9 mouse cellular contexts compared by ENCODE assay signal in genomic region chr17:67698301-67698700, GRCm38 (mm10). TPM values are rescaled to one million over a fixed set of nuclear protein-coding genes. Genes with fewer than 3 reads are reported as not detected.
DNase-seq lines count a peak whose midpoint lies in the region; ATAC-seq lines count a peak whose summit lies in the region.
"Had no signal": no experiment of that assay in that cellular context is flagged by ENCODE, and none has a peak within 500 bp of the region (broad histone marks: within the 10 kb centered on the region; RNA-seq: fewer than 3 reads in every experiment).

No protein-coding gene starts in this region.

- peak; percentile 33 for DNase-seq in adrenal gland, postnatal 10 days
- DNase-seq in adrenal gland, postnatal 25 days, result no peak
- peak; percentile 20 for DNase-seq in right cerebral cortex, postnatal 14 days
- no peak for DNase-seq in right cerebral cortex, adult 18-20 months
- DNase-seq in kidney, postnatal 4 days, result peak; percentile 65 to 72
- DNase-seq in spleen, postnatal 10 days (ENCODE audit: low spot score in 2 of 2), result no peak
- DNase-seq in layer of hippocampus, adult 9-11 months, result no peak

- peaks cover 50% of the 10 kb centered on the region for H3K4me1 ChIP-seq in neural tube, embryonic 15.5 days
- H3K4me1 ChIP-seq: megakaryocyte, embryonic 14.5 days had no signal

- no peaks in the 10 kb centered on the region for H3K36me3 ChIP-seq in neural tube, embryonic 15.5 days

- peak; percentile 65; the same call in 1 of the 2 replicates for ATAC-seq in neural tube, embryonic 15.5 days (ENCODE audit: low FRiP score)

- H3K9ac ChIP-seq in neural tube, embryonic 15.5 days (replicated peaks), result peak overlapping the region; percentile 88

- no peaks in the 10 kb centered on the region for H3K27me3 ChIP-seq in neural tube, embryonic 15.5 days (replicated peaks)

- no peaks in the 10 kb centered on the region for H3K9me3 ChIP-seq in neural tube, embryonic 15.5 days (replicated peaks)

- peak overlapping the region; percentile 75 for H3K27ac ChIP-seq in neural tube, embryonic 15.5 days (replicated peaks)

- 3% methylated on average over 13 of the region's 13 CpGs for WGBS in neural tube, embryonic 15.5 days

- H3K4me3 ChIP-seq in neural tube, embryonic 15.5 days (replicated peaks), result peak overlapping the region; percentile 79
- H3K4me3 ChIP-seq: megakaryocyte, embryonic 14.5 days had no signal

- H3K4me2 ChIP-seq in neural tube, embryonic 15.5 days, result peak overlapping the region; percentile 89

RNA-seq across cellular contexts. Expression of gene Lama1, which starts 1.2 kb away (rescaled TPM):
- total RNA-seq in adrenal gland, postnatal 10 days (2021), result 10 to 100 TPM; 11.7 to 13.5 TPM
- 14.1 and 18.7 TPM in 2 replicates for total RNA-seq in adrenal gland, postnatal 25 days (2021)
- polyA plus RNA-seq in neural tube, embryonic 15.5 days (2015; fragmentation: Nextera tagmentation; extraction: Ambion mirVana), result 9.2 and 10.1 TPM in 2 replicates

Comparison
In these comparisons a context has a peak if more than half of its experiments do, and no peak if none do; other contexts are left out.
1. DNase-seq: peak in adrenal gland, postnatal 10 days (single experiment), right cerebral cortex, postnatal 14 days (single experiment) and kidney, postnatal 4 days (2 of 2); none in adrenal gland, postnatal 25 days (single experiment), right cerebral cortex, adult 18-20 months (single experiment), spleen, postnatal 10 days (0 of 2) and layer of hippocampus, adult 9-11 months (single experiment).